Mouse (Mus musculus): ENCODE measurements around the gene Enho. TPM values are rescaled to one million over a fixed set of nuclear protein-coding genes. Genes with fewer than 3 reads are reported as not detected.
A peak's percentile ranks its signal among the peaks of the same experiment; 100 is the strongest.

The Enho gene
- polyA plus RNA-seq, 1 experiment, result 5.4 TPM

- TF ChIP-seq CTCF (IDR thresholded peaks at IDR 0.05; ENCODE audit: low read depth, low read length) (no peak), POLR2A (IDR thresholded peaks at IDR 0.05; ENCODE audit: insufficient read depth, low read length) (no peak), EP300 (IDR thresholded peaks at IDR 0.05; ENCODE audit: insufficient read depth, low read depth, low read length) (no peak)
- Histone ChIP-seq H3K9me3 (replicated peaks; ENCODE audit: control insufficient read depth, insufficient read depth, low read length, poor library complexity, severe bottlenecking) (no peaks in the 10 kb centered on the region), H3K9ac (ENCODE audit: low read depth, poor library complexity, severe bottlenecking) (no peak overlapping the region), H3K4me3 (ENCODE audit: low read depth, low read length) (no peak overlapping the region), H3K4me1 (ENCODE audit: control insufficient read depth, insufficient read depth, low read length) (peaks cover 13% of the 10 kb centered on the region), H3K27ac (ENCODE audit: insufficient read depth, low read length) (no peak overlapping the region), H3K36me3 (ENCODE audit: control insufficient read depth, insufficient read depth, low read length, poor library complexity, severe bottlenecking) (no peaks in the 10 kb centered on the region), H3K27me3 (ENCODE audit: control insufficient read depth, insufficient read depth, low read length, poor library complexity, severe bottlenecking) (no peaks in the 10 kb centered on the region)
Observed at GRCm38 (mm10) chr4:41633001-41633400, 7.1 kb downstream of the Enho start.

- Histone ChIP-seq H3K36me3 (ENCODE audit: control insufficient read depth, insufficient read depth, low read length, poor library complexity, severe bottlenecking) (no peaks in the 10 kb centered on the region), H3K27ac (ENCODE audit: insufficient read depth, low read length) (peak overlapping the region; percentile 81), H3K27me3 (ENCODE audit: control insufficient read depth, insufficient read depth, low read length, poor library complexity, severe bottlenecking) (no peaks in the 10 kb centered on the region), H3K4me3 (ENCODE audit: low read depth, low read length) (peak overlapping the region; percentile 22; the same call in 1 of the 2 replicates), H3K4me1 (ENCODE audit: control insufficient read depth, insufficient read depth, low read length) (peaks cover 18% of the 10 kb centered on the region), H3K9me3 (replicated peaks; ENCODE audit: control insufficient read depth, insufficient read depth, low read length, poor library complexity, severe bottlenecking) (no peaks in the 10 kb centered on the region), H3K9ac (ENCODE audit: low read depth, poor library complexity, severe bottlenecking) (peak overlapping the region; percentile 15; the same call in 1 of the 2 replicates)
- 0 out of 2 replicates have a peak, but pooled peaks have one; percentile 59 for TF ChIP-seq EP300 (IDR thresholded peaks at IDR 0.05; ENCODE audit: insufficient read depth, low read depth, low read length)
- TF ChIP-seq CTCF (IDR thresholded peaks at IDR 0.05; ENCODE audit: low read depth, low read length), result no peak
- peak; percentile 58 for TF ChIP-seq POLR2A (IDR thresholded peaks at IDR 0.05; ENCODE audit: insufficient read depth, low read length)
Observed at GRCm38 (mm10) chr4:41631390-41631789, 8.7 kb downstream of the Enho start.

GRCm38 (mm10) chr4:41630196-41630595 is 9.9 kb downstream of the Enho start:
- Histone ChIP-seq H3K27ac (ENCODE audit: insufficient read depth, low read length) (0 out of 2 replicates have a peak overlapping the region, but pooled peaks have one; percentile 19), H3K9me3 (replicated peaks; ENCODE audit: control insufficient read depth, insufficient read depth, low read length, poor library complexity, severe bottlenecking) (no peaks in the 10 kb centered on the region), H3K27me3 (ENCODE audit: control insufficient read depth, insufficient read depth, low read length, poor library complexity, severe bottlenecking) (no peaks in the 10 kb centered on the region), H3K4me3 (ENCODE audit: low read depth, low read length) (peak overlapping the region; percentile 9; the same call in 1 of the 2 replicates), H3K9ac (ENCODE audit: low read depth, poor library complexity, severe bottlenecking) (no peak overlapping the region), H3K4me1 (ENCODE audit: control insufficient read depth, insufficient read depth, low read length) (peaks cover 18% of the 10 kb centered on the region), H3K36me3 (ENCODE audit: control insufficient read depth, insufficient read depth, low read length, poor library complexity, severe bottlenecking) (no peaks in the 10 kb centered on the region)
- TF ChIP-seq POLR2A (IDR thresholded peaks at IDR 0.05; ENCODE audit: insufficient read depth, low read length) (no peak), EP300 (IDR thresholded peaks at IDR 0.05; ENCODE audit: insufficient read depth, low read depth, low read length) (0 out of 2 replicates have a peak, but pooled peaks have one; percentile 14)

GRCm38 (mm10) chr4:41628202-41628927 is 11.8 kb downstream of the Enho start:
- no peak overlapping the region for H3K4me3 ChIP-seq (ENCODE audit: low read depth, low read length)
- TF ChIP-seq EP300 (IDR thresholded peaks at IDR 0.05; ENCODE audit: insufficient read depth, low read depth, low read length) (0 out of 2 replicates have a peak, but pooled peaks have one; percentile 48), POLR2A (IDR thresholded peaks at IDR 0.05; ENCODE audit: insufficient read depth, low read length) (no peak), CTCF (IDR thresholded peaks at IDR 0.05; ENCODE audit: low read depth, low read length) (no peak)
- no peaks in the 10 kb centered on the region for H3K27me3 ChIP-seq (ENCODE audit: control insufficient read depth, insufficient read depth, low read length, poor library complexity, severe bottlenecking)
- H3K9me3 ChIP-seq (replicated peaks; ENCODE audit: control insufficient read depth, insufficient read depth, low read length, poor library complexity, severe bottlenecking), result no peaks in the 10 kb centered on the region
- H3K9ac ChIP-seq (ENCODE audit: low read depth, poor library complexity, severe bottlenecking), result peak overlapping the region; percentile 21; the same call in 1 of the 2 replicates
- no peaks in the 10 kb centered on the region for H3K36me3 ChIP-seq (ENCODE audit: control insufficient read depth, insufficient read depth, low read length, poor library complexity, severe bottlenecking)
- peaks cover 15% of the 10 kb centered on the region for H3K4me1 ChIP-seq (ENCODE audit: control insufficient read depth, insufficient read depth, low read length)
- H3K27ac ChIP-seq (ENCODE audit: insufficient read depth, low read length), result peak overlapping the region; percentile 86

- Histone ChIP-seq H3K27me3 (ENCODE audit: control insufficient read depth, insufficient read depth, low read length, poor library complexity, severe bottlenecking) (no peaks in the 10 kb centered on the region), H3K9ac (ENCODE audit: low read depth, poor library complexity, severe bottlenecking) (no peak overlapping the region), H3K36me3 (ENCODE audit: control insufficient read depth, insufficient read depth, low read length, poor library complexity, severe bottlenecking) (no peaks in the 10 kb centered on the region), H3K4me3 (ENCODE audit: low read depth, low read length) (no peak overlapping the region), H3K4me1 (ENCODE audit: control insufficient read depth, insufficient read depth, low read length) (no peaks in the 10 kb centered on the region), H3K27ac (ENCODE audit: insufficient read depth, low read length) (no peak overlapping the region), H3K9me3 (replicated peaks; ENCODE audit: control insufficient read depth, insufficient read depth, low read length, poor library complexity, severe bottlenecking) (no peaks in the 10 kb centered on the region)
- TF ChIP-seq EP300 (IDR thresholded peaks at IDR 0.05; ENCODE audit: insufficient read depth, low read depth, low read length), result no peak
- TF ChIP-seq CTCF (IDR thresholded peaks at IDR 0.05; ENCODE audit: low read depth, low read length), result no peak
- no peak for TF ChIP-seq POLR2A (IDR thresholded peaks at IDR 0.05; ENCODE audit: insufficient read depth, low read length)
Observed at GRCm38 (mm10) chr4:41622071-41622470, 18.1 kb downstream of the Enho start.

Data from ES-Bruce4 (cell line).